Mouse (Mus musculus): ENCODE data around the gene Hunk. TPM values are rescaled to one million over a fixed set of nuclear protein-coding genes. Genes with fewer than 3 reads are reported as not detected.

Hunk gene
- polyA plus RNA-seq, 1 experiment from 2014 or later, result 21.2 TPM

DNA sequence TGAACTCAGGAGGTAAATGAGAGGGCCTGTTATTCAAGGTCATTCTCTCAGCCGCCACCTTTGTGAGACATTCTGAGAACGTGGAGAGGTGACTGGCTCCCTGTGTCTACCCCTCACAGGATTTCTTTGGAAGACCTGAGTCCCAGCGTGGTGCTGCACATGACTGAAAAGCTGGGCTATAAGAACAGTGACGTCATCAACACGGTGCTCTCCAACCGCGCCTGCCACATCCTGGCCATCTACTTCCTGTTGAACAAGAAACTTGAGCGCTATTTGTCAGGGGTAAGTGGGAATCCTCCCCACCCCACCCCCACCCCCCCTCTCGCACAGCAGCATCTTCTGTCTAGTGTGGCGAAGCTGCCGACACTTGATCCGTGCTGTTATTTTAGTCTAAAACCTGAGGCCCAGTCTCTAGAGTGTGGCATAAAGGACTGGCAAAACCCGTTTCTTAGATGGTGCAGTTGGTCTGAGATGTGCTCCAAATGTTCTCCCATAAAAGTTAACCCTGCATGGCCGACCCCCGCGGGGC, 90.0 kb downstream of the Hunk start:
- Histone ChIP-seq H3K4me3 (ENCODE audit: low read depth, low read length) (no peak overlapping the region), H3K27me3 (ENCODE audit: insufficient read depth, low read length) (no peaks in the 10 kb centered on the region), H3K27ac (ENCODE audit: low read depth) (no peak overlapping the region), H3K4me2 (no peak overlapping the region), H3K4me1 (ENCODE audit: insufficient read depth) (no peaks in the 10 kb centered on the region), H3K9me3 (ENCODE audit: low read depth, low read length) (0 out of 2 replicates have a peak, but pooled peaks cover 3% of the 10 kb centered on the region), H3K36me3 (ENCODE audit: insufficient read depth) (peaks cover 81% of the 10 kb centered on the region), H3K9ac (no peak overlapping the region)
- no peak for ATAC-seq (ENCODE audit: insufficient read depth)
- no peak for DNase-seq
- TF ChIP-seq CTCF (IDR thresholded peaks at IDR 0.05; ENCODE audit: low read depth), result no peak
- WGBS, result 90% methylated on average over 16 of the region's 16 CpGs

DNA sequence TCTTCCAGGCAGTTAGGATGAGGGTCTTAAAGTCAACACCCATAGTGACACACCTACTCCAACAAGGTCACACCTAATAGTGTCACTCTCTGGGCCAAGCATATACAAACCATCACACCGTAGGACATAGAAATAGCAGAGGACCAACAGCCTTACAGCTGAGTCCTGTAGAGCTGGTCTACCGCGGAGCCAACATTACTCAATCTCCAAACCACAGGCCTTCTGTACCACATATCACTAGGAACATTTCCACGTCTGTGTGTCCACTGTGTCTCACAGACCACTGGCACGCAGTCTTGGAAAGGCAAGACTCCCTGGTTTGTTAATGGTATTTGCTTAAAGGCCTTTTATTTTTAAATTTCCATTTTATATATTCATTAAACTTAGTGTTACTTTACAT, 95.8 kb downstream of the Hunk start:
- H3K4me3 ChIP-seq (ENCODE audit: low read depth, low read length), result no peak overlapping the region
- no peak overlapping the region for H3K27ac ChIP-seq (ENCODE audit: low read depth)
- ATAC-seq (ENCODE audit: insufficient read depth), result no peak
- H3K9ac ChIP-seq, result no peak overlapping the region
- DNase-seq, result no peak
- H3K4me1 ChIP-seq (ENCODE audit: insufficient read depth), result no peaks in the 10 kb centered on the region
- 90% methylated on average over 5 of the region's 5 CpGs for WGBS
- H3K9me3 ChIP-seq (ENCODE audit: low read depth, low read length), result no peaks in the 10 kb centered on the region
- H3K4me2 ChIP-seq, result no peak overlapping the region
- no peaks in the 10 kb centered on the region for H3K27me3 ChIP-seq (ENCODE audit: insufficient read depth, low read length)
- TF ChIP-seq CTCF (IDR thresholded peaks at IDR 0.05; ENCODE audit: low read depth), result no peak
- H3K36me3 ChIP-seq (ENCODE audit: insufficient read depth), result peaks cover 84% of the 10 kb centered on the region

DNA sequence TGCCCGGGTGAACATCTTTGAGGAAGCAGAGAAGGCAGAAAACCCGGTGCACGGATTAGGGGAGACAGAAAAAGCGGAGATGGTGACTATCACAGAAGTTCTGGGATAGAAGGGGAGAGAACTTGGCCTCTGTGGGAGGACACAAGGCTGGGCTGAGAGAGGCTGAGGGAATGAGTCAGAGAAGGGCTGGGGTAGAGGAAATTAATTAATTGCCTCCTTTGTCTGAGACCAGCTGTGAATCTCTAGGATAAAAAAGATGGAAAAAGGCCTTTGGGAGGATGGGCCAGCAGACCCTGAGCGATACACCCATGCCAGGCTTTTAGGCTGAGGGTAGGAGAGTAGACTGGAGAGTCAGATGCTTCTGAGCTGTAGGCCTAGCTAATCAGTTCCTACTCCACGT, 97.5 kb downstream of the Hunk start:
- no peak overlapping the region for H3K4me3 ChIP-seq (ENCODE audit: low read depth, low read length)
- H3K27ac ChIP-seq (ENCODE audit: low read depth), result no peak overlapping the region
- H3K36me3 ChIP-seq (ENCODE audit: insufficient read depth), result peaks cover 80% of the 10 kb centered on the region
- no peak for TF ChIP-seq CTCF (IDR thresholded peaks at IDR 0.05; ENCODE audit: low read depth)
- ATAC-seq (ENCODE audit: insufficient read depth) (no peak), DNase-seq (no peak)
- no peaks in the 10 kb centered on the region for H3K4me1 ChIP-seq (ENCODE audit: insufficient read depth)
- H3K4me2 ChIP-seq, result no peak overlapping the region
- no peaks in the 10 kb centered on the region for H3K9me3 ChIP-seq (ENCODE audit: low read depth, low read length)
- 84% methylated on average over 6 of the region's 6 CpGs for WGBS
- no peak overlapping the region for H3K9ac ChIP-seq
- H3K27me3 ChIP-seq (ENCODE audit: insufficient read depth, low read length), result no peaks in the 10 kb centered on the region

DNA sequence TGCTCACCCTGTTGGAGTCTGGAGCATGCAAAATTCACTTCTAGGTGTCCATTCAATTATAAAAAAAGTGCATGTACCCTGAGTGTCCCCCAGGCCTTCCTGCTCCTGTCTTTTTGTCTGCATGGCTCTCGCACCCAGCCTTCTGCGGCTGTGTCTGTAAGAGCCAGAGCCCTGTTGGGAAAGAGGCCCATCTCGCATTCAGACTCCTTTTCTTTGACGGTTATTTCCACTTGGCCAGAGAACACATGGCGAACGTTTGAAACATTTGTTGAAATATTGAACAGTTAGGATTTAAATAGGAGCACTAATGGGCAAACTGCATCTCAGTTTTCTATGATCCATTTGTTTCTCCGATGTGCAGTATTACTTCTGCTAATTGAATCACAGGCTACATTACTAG, 99.3 kb downstream of the Hunk start:
- Histone ChIP-seq H3K9ac (no peak overlapping the region), H3K27me3 (ENCODE audit: insufficient read depth, low read length) (no peaks in the 10 kb centered on the region), H3K4me1 (ENCODE audit: insufficient read depth) (no peaks in the 10 kb centered on the region), H3K36me3 (ENCODE audit: insufficient read depth) (peaks cover 79% of the 10 kb centered on the region), H3K4me2 (no peak overlapping the region), H3K27ac (ENCODE audit: low read depth) (no peak overlapping the region), H3K9me3 (ENCODE audit: low read depth, low read length) (no peaks in the 10 kb centered on the region), H3K4me3 (ENCODE audit: low read depth, low read length) (no peak overlapping the region)
- 91% methylated on average over 7 of the region's 7 CpGs for WGBS
- DNase-seq (no peak), ATAC-seq (ENCODE audit: insufficient read depth) (no peak)
- no peak for TF ChIP-seq CTCF (IDR thresholded peaks at IDR 0.05; ENCODE audit: low read depth)

DNA sequence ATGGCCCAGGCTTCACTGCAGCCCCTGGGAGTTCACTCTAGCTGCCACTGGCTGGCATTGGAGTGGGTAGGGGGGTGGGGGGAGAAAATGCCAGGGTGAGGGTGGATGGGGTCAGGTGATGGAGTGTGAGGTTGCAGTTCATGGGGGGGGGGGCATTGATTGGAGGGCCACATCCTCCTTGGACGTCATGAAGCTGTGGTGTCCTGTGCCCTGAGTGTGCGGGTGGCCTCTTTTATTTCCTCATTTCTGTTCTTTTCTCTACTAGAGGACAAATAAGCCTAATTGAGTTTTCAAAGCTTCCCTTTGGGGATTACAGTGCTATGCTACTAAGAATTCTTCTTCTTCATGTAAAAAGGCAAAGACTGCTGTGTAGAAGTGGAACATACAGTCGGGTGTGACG, 99.8 kb downstream of the Hunk start:
- Histone ChIP-seq H3K27ac (ENCODE audit: low read depth) (no peak overlapping the region), H3K9ac (no peak overlapping the region), H3K36me3 (ENCODE audit: insufficient read depth) (peaks cover 79% of the 10 kb centered on the region), H3K4me1 (ENCODE audit: insufficient read depth) (no peaks in the 10 kb centered on the region), H3K9me3 (ENCODE audit: low read depth, low read length) (no peaks in the 10 kb centered on the region), H3K27me3 (ENCODE audit: insufficient read depth, low read length) (no peaks in the 10 kb centered on the region), H3K4me3 (ENCODE audit: low read depth, low read length) (no peak overlapping the region), H3K4me2 (no peak overlapping the region)
- DNase-seq (no peak), ATAC-seq (ENCODE audit: insufficient read depth) (no peak)
- no peak for TF ChIP-seq CTCF (IDR thresholded peaks at IDR 0.05; ENCODE audit: low read depth)
- 92% methylated on average over 4 of the region's 4 CpGs for WGBS

DNA sequence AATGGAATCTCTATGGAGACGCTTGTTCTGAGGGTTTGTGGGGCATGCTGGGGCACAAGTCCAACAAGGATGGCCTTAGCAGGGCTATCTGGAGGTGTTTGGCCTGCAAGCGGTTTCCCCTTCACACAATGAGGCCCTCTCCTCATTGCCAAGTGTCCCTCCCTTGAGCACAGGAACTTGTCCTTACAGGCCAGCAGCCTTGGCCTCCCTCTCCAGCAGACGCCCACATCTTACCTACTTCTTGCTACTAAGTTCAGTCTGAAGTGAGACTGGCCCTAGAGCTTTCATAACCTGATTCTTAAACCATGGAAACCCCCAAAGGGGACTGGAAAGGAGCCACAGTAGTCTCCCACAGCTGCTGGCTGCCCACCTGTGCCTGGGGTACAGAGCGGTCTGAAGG, 104.3 kb downstream of the Hunk start:
- Histone ChIP-seq H3K4me1 (ENCODE audit: insufficient read depth) (0 out of 2 replicates have a peak, but pooled peaks cover 10% of the 10 kb centered on the region), H3K27me3 (ENCODE audit: insufficient read depth, low read length) (no peaks in the 10 kb centered on the region), H3K4me3 (ENCODE audit: low read depth, low read length) (no peak overlapping the region), H3K9ac (no peak overlapping the region; the same call in 1 of the 2 replicates), H3K27ac (ENCODE audit: low read depth) (no peak overlapping the region), H3K9me3 (ENCODE audit: low read depth, low read length) (no peaks in the 10 kb centered on the region), H3K4me2 (no peak overlapping the region), H3K36me3 (ENCODE audit: insufficient read depth) (peaks cover 63% of the 10 kb centered on the region)
- DNase-seq (no peak), ATAC-seq (ENCODE audit: insufficient read depth) (no peak)
- WGBS, result 68% methylated on average over 4 of the region's 4 CpGs
- no peak for TF ChIP-seq CTCF (IDR thresholded peaks at IDR 0.05; ENCODE audit: low read depth)

DNA sequence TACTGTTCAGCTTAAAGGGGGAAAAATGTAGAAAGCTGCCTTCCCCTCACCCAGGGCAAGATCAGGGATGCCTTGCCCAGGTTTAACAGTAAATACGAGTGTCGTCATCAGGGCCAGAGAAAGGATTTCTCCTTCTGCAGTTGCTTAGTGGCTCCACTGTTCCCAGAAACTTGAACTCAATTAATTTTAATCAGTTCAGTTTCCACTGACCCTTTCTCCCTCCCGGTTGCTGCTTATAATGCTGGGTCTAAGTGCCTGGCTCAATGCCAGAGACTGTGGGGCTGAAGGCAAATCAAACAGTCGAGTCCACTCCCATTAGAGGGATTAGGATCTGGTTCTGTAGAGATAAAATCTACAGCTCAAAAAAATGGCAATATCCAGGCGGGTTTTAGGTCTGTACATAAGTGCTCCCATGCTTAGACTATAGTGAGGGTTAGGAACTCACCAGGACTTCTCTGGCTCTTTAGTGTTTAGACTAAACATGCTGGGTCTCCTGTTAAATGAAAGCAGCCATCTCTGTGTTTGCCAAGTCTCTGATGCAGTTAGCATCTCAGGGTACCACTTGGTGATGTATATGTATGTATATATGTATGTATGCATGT, 106.2 kb downstream of the Hunk start:
- H3K4me2 ChIP-seq, result no peak overlapping the region
- peaks cover 64% of the 10 kb centered on the region for H3K36me3 ChIP-seq (ENCODE audit: insufficient read depth)
- no peaks in the 10 kb centered on the region for H3K9me3 ChIP-seq (ENCODE audit: low read depth, low read length)
- H3K27ac ChIP-seq (ENCODE audit: low read depth), result 0 out of 2 replicates have a peak overlapping the region, but pooled peaks have one; percentile 19
- TF ChIP-seq CTCF (IDR thresholded peaks at IDR 0.05; ENCODE audit: low read depth), result no peak
- 0 out of 2 replicates have a peak, but pooled peaks cover 10% of the 10 kb centered on the region for H3K4me1 ChIP-seq (ENCODE audit: insufficient read depth)
- H3K9ac ChIP-seq, result no peak overlapping the region
- DNase-seq (peak; percentile 81), ATAC-seq (ENCODE audit: insufficient read depth) (peak; percentile 29; the same call in 1 of the 2 replicates)
- H3K27me3 ChIP-seq (ENCODE audit: insufficient read depth, low read length), result no peaks in the 10 kb centered on the region
- no peak overlapping the region for H3K4me3 ChIP-seq (ENCODE audit: low read depth, low read length)
- 17% methylated on average over 5 of the region's 5 CpGs for WGBS
